Mouse (Mus musculus) 416B (cell line): ENCODE measurements around the gene Rab22a.
A peak's percentile ranks its signal among the peaks of the same experiment; 100 is the strongest.

Source experiments
- DNase-seq: peaks from one replicate; pipeline ENCODE4 v3.0.0; 2011; ENCODE audit warnings: low read depth

Gene Rab22a

DNA sequence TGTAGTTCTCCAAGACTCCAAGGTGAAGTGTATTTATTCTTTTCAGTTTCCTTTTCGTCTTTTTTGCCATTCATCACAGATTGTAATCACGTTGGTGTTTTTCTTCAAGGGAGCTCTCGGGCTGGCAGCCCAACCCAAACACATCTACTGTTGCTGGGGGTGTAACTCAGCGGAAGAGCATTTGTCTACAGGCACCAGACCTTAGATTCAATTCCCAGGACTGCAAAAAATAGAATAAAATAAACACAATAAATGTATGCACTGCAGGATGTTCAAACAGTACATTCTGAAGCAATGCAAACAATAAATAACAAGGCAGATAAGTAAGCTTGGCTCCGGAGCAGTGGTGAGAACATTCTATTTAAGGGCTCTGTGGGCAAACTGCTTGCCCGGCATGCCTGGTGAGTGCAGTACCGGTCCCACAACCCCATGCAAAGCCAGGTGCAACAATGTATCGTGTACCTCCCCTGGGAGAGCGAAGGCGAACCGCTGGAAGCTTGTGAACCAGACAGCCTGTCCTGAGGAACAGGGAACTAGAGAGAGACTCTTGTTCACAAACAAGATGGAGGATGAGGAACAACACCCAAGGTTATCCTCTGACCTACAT, 62.8 kb downstream of the Rab22a start:
- no peak for DNase-seq

DNA sequence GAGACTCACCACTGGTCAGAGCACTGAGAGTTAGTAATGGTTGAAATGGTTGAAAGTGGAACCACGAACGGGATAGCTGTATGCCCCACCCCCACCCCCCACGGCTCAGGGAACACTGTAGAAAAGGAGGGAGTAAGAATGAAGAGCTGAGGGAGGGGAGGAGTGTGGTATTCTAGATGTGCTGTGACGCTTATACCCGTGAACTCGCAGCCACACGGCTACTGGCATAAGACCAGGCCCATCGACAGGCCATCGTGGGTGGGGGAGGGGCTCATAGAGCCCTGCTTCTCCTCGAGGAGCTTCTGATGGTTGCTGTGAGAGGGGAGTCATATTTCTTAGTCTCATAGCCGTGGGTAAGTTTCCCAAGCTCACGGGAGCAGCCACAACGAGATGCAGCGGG, 64.8 kb downstream of the Rab22a start:
- DNase-seq, result no peak

DNA sequence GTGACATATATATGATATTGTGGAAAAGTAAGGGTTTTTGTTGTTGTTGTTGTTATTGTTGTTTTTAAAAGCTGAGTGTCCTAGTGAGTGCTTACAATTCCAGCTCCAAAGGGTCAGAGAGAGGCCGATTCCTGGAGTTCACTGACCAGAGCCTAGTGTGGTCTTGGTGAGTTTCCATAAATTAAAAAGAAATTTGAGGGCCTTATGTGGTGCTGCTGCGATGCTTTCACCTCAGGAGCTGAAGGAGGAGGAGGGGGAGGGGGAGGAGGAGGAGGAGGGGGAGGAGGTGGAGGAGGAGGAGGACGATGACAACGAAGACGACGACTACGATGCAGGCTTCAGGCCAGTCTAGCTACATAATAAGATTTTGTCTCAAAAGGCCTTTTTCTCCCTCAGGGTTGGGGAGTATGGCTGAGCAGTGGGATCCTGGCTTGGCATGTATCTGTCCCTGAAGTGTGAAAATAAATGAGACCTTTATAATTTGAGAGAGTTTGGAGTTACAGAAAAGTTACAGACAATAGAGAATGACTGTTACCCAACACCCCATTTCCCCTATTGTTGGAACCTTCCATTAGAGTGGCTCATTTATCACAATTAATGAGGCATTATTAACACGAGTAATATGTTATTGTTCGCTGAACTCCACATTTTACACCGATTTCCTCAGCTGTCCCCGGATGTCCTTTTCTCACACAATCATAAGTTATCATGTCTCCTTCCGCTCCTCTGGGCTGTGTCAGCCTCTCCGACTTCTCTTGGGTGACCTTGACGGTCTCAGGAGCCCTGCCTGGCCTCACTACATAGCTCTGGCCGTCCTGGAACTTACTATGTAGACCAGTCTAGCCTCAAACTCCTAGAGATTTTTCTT, 65.6 kb downstream of the Rab22a start:
- no peak for DNase-seq

DNA sequence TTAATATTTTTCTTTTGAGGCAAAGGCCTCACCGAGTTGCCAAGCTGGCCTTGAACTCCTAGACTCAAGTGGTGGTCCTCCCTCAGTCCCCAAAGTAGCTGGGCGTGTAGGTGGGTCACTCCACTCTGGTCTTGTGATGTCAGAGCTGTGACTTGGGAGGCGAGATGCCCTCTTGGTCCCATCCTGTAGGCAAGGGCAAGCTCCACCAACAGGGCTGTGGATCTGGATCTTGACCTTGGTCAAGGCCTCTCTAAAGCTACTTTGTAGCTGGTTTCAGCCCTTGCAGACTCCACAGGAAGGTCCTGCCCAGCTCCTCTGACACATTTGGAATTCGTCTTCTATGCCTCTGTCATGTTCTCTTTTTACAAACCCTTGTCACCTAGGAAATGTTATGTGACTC, 66.3 kb downstream of the Rab22a start:
- no peak for DNase-seq

DNA sequence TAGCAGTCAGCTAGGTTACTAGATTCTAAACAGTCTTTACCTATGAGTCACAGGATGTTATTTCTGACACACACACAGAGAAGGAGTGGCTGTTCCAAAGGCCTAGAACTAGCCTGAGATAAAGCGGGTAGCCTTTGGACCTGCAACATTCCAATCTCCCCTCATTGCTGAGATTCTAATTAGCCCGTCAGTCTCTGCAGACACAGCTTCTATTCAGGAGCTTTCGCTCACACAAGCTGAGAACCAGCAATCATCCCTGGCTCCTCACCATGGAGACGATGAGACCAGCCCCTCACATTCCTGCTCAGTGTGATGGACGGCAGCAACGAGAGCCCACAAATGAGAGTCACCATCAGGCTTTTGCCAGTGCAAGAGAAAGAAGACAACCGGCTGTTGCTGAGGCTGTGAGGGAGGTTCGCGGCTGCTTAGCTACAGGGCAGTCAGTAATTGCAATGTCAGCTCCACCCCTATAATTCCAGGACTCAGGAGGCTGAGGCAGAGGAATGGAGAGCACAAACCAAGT, 70.9 kb downstream of the Rab22a start:
- DNase-seq, result no peak

DNA sequence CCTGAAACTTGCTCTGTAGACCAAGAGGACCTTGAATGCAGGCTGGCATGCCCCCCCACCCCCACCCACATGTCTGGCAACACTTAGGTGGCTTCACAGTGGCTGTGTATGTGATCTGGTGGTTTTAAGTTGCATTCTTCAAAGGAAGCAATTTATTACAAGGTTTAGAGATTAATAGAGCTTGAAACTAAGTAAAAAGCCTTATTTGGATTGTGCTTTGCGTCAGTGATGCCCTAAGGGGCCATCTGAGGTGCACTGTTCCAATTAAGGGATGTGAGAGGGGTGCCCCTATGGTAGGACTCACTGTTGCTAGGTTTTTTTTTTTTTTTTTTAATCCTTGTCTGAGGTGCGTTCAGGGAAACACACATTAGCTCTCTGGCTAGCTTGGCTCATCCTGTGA, 74.9 kb downstream of the Rab22a start:
- DNase-seq, result no peak

DNA sequence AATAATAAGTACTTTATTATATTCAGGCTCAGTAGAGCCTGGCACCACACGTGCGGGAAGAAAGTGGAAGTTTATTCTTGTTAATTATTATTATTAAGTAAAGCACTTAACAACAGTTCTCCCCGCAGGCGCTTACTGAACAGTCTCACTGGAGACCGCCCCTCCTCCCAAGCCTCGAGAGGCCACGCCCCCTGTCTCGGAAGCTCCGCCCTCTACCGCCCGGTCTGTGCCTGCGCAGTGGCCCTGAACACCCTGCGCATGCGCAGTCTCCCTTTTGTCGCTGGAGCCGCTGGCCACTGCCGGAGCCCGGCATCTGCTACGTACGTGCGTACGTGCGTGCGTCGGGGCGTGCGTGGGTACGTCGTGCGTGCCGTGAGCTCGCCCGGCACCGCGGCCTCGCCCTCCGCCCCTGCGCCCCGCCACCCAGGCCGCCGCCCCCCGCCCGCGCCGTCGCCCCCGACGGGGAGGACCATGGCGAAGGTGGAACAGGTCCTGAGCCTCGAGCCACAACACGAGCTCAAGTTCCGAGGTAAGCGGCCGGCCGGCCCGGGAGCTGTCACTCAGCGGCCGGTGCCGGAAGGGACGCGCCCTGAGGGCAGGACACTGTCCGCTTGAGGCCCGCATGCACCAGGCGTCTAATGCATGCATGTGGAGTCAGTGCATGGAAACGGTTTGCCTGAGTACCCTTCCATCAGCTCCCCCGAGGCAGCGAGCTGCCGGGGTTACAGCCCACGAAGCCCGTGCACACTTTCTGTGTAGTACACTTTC, 77.8 kb downstream of the Rab22a start, which contains the start of gene Vapb:
Gene Vapb (plus strand): TSS at position 290 of the 768 bp plus-strand sequence.
- peak; percentile 97 for DNase-seq

DNA sequence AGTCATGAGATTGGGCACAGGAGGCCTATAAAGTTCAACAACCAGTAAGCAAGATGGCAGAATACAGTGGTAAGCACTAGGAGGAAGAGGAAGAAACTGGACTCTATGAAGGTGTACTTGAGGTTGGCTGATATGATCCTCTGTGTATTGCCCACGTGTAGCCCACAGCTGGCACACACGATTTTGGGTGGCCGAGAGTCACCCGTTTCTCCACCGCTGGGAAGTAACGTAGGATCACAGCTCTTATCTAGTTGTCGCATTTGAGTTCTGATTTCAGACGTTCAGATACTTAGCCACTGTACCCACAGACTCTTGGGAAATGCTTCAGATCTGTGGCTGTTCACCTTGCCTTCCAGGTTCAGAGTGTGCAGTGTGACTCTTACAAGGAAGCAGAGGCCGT, 78.7 kb downstream of the Rab22a start:
- DNase-seq, result peak; percentile 30

DNA sequence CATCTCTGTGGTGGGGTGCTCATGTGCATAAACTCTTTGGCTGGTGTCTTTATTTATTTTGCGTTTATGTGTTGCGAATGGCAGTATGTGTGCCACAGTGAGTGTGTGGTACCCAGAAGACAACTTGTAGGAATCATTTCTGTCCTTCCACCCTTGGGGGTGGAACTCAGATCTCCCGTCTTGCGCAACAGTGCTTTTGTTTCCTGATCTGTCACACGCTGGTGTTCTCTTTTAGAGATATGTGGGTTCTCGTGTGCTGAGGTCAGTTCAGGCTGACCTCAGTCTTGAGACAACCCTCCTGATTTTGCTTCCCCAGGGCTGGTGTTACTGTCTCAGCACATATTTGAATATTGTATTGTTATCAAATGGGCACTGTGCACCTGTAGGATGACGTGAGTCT, 79.5 kb downstream of the Rab22a start:
- peak; percentile 86 for DNase-seq

DNA sequence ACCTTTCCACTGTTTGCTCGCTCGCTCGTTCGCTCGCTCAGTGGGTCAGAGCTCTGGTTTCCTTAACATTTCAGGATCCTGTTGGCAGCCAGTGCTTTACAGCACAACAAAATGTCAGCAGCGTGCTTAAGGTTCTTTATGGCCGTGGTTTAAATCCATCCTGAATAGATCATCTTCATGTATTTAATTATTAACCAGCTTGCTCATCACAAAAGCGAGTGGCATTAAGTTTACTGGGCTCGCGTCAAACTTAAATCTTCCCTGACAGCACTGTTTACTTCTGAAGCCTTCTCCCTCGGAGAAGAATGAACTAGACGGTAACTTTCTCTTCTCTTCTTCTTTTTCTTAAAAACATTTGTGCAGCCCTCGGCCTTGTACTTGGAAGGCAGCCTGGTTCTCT, 82.5 kb downstream of the Rab22a start:
- no peak for DNase-seq

DNA sequence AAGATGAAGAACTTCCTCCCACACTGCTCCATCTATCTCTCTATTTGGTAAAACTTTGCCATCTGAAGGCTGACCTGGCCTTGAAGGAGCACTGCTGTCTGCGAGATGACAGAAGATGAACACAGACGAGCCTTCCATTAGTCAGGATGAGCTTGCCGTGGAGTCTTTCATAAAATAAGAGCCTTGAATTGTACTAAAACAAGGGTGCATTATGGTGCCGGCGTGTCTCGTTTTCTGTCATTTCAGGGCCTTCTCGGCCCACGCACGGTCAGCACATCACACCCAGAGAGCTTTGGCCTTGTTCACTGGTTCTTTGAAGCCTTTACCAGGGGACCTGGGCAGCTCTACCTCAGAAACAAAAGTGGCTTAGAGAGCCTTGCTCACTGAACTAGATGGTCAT, 83.2 kb downstream of the Rab22a start:
- no peak for DNase-seq

DNA sequence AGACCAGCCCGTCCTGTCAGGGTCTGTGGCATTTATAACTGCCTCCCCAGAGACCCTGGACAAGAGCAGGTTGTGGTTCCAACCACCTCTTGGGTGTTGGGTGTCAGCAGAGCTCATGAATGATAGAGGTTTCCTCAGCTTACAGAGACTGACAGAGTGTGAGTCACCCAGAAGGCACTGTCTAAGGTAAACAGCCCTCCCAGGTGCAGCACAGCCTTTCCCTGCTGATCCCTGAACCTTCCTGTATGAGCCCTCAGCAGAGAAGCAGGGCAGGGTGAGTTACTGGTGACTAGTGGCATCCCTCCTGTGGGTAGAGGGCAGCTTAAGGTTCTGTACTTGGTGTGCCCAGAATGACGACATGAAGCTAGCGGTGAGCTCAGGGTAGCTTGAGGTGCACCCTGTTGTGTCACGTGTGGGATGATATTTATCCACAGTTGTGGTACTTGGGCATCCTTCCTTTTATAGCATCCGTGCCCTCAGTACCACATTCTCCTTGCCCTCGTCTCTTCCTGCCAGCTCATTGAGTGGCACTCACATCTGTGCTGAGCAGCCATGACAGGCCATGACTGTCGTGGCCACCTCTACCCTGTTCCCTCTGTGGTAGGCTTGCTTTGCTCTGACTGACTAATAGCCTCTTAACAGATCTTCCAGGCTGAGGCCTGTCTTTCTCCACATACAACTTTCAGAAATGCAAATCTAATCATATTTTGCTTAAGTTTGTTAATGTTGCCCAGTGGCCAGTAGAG, 84.7 kb downstream of the Rab22a start:
- DNase-seq, result no peak

DNA sequence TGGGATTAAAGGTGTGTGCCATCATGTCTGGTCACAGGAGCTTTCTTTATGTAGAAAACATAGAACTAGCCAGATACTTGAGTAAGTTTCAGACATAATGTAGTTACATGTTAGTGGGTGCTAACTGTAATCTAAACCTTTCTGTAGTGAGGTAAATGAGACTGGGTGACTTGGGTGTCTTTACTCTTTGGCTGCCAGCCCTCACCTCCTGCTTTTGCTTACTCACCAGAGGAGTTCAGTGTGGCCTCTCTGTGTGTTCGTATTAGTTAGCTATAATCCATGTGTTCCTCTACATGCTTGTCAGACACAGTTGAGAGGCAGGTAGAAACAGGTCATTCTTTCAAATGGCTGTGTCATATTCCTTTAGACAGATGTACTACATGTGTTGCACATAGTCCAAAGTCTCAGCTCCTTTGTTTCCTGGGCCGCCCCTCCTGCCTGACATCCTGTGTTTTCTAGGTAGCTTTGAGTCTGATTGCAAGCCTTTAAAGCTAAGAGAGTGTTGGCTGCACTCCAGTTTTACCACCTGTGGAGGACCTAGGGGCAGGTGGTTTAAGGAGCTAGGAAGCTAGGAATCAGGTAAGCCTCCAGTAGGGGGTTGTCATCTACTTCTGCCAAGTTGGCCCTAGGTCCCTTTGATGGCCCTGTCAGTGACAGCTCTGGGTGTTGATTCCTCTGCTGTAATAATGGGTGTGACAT, 89.5 kb downstream of the Rab22a start:
- no peak for DNase-seq

DNA sequence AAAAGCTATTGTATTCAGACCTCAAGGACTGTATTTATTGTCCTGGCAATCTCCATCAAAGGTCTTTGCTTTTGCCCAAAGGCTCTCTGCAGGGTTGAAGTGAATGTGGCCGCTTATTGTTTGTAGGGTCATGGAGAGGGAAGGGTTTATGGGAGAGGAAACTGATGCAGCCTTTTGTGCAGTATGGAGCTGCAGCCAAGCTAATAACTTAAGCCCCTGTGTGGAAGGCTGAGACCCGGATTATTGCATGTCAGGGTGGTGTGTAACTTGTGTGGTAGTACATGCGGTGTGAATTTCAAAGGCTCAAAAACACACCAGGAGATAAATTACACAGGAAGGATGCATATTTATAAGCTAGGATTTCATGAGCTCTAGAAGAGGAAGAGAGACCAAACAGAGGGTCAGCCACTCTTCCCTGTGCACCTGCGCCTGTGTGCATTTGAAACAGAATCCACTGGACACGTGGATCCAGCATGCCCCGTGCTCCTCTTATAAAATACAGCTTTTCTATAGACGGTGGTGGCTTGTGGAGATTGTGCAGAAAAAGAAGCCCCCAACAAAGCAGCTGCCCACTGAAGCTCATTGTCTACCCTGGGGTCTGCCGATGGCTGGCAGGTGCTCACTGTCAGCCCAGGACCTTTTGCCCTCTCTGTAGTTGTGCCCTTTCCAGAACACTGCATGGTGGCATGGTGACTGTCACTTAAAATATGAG, 96.0 kb downstream of the Rab22a start:
- DNase-seq, result no peak
